Mouse (Mus musculus) adrenal gland, adult 18-20 months (tissue): ENCODE results near the gene Rapgefl1. TPM values are rescaled to one million over a fixed set of nuclear protein-coding genes. Genes with fewer than 3 reads are reported as not detected.

Experiments
- DNase-seq, 2 experiments: peaks; one replicate each; pipeline ENCODE4 v3.0.0; 2021 to 2022; ENCODE audit warnings: low spot score in 2 of 2
- total RNA-seq, 2 experiments: library from RNA; stranded (reverse); gene quantifications; 1 replicate in 1 of 2; 2 replicates in 1 of 2; pipeline ENCODE4 v1.2.3; 2021

The Rapgefl1 gene
- total RNA-seq, 2 experiments from 2014 or later: 0.36 to 0.58 TPM

- DNase-seq: peak; percentile 90 to 91
Measured at GRCm38 (mm10) chr11:98858759-98859731, 22.5 kb downstream of the Rapgefl1 start.

GRCm38 (mm10) chr11:98863028-98863750, 26.6 kb downstream of the Rapgefl1 start, which contains the start of gene Wipf2:
Gene Wipf2, plus strand, starts transcription at chr11:98863638.
- DNase-seq: peak; percentile 95 to 96

GRCm38 (mm10) chr11:98863751-98864429, 27.3 kb downstream of the Rapgefl1 start:
- no peak for DNase-seq

GRCm38 (mm10) chr11:98867293-98867692, 30.7 kb downstream of the Rapgefl1 start:
- no peak for DNase-seq

- DNase-seq: no peak
Measured at GRCm38 (mm10) chr11:98869906-98870305, 33.3 kb downstream of the Rapgefl1 start.

GRCm38 (mm10) chr11:98870791-98871190, 34.2 kb downstream of the Rapgefl1 start:
- DNase-seq: no peak

- no peak for DNase-seq
Measured at GRCm38 (mm10) chr11:98871416-98871815, 34.8 kb downstream of the Rapgefl1 start.

- DNase-seq: no peak
Measured at GRCm38 (mm10) chr11:98872040-98872439, 35.5 kb downstream of the Rapgefl1 start.

- DNase-seq: no peak
Measured at GRCm38 (mm10) chr11:98873900-98874299, 37.3 kb downstream of the Rapgefl1 start.

GRCm38 (mm10) chr11:98877001-98877400, 40.4 kb downstream of the Rapgefl1 start:
- no peak for DNase-seq

GRCm38 (mm10) chr11:98887703-98888102, 51.1 kb downstream of the Rapgefl1 start:
- DNase-seq: no peak

- no peak for DNase-seq
Measured at GRCm38 (mm10) chr11:98889077-98889476, 52.5 kb downstream of the Rapgefl1 start.

GRCm38 (mm10) chr11:98889977-98890376, 53.4 kb downstream of the Rapgefl1 start:
- DNase-seq: no peak

- no peak for DNase-seq
Measured at GRCm38 (mm10) chr11:98892426-98892825, 55.8 kb downstream of the Rapgefl1 start.

GRCm38 (mm10) chr11:98900529-98901125, 64.0 kb downstream of the Rapgefl1 start:
- no peak for DNase-seq

- DNase-seq: no peak
Measured at GRCm38 (mm10) chr11:98902621-98903245, 66.1 kb downstream of the Rapgefl1 start.
